ENCODE assay signal across 13 mouse cellular contexts in the genomic region with DNA sequence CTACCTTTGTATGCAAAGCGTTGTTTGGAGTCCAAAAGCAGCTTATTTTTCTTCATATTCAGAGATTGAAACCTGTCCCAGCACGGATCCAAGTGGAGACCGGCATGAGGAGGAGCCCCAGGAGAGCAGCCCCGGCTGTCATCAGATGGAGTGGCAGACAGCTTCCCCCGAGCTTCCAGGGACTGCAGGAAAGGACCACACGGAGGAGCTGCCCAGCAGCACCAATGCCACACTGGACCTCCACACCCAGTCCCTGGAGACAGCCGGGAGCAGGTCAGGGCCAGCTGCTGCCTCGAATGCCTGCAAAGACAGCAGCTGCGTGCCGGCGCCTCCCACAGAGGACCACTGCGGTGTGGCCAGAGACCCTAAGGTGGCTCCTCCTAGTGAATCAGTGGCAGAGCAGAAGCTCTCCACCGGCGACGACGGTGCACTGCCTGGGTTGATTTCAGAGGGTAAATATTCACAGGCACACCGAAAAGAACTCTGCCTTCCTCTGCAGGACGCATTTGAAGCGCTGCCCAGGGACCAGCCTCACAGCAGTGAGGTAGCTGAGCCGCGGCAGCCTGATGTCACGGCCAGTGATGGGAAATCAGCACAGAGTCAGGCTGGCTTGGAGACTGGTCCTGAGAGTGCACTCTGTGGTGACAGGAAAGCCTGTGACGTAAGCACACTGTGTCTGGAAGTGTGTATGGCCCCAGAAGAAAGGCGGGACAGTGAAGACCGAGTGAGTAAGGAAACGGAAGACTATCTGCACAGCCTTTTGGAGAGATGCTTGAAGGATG. TPM values are rescaled to one million over a fixed set of nuclear protein-coding genes. Genes with fewer than 3 reads are reported as not detected.
DNase-seq lines count a peak whose midpoint lies in the region; ATAC-seq and TF ChIP-seq lines count a peak whose summit lies in the region.
"Had no signal": no experiment of that assay in that cellular context is flagged by ENCODE, and none has a peak within 500 bp of the region (broad histone marks: within the 10 kb centered on the region; RNA-seq: fewer than 3 reads in every experiment).

No protein-coding gene starts in this region.

- H3K36me3 ChIP-seq in heart, embryonic 13.5 days = peaks cover 23% of the 10 kb centered on the region
- peaks cover 26% of the 10 kb centered on the region for H3K36me3 ChIP-seq in midbrain, embryonic 12.5 days
- H3K36me3 ChIP-seq in midbrain, embryonic 14.5 days (ENCODE audit: control insufficient read depth, insufficient read depth, low read length) = peaks cover 20% of the 10 kb centered on the region; the same call in 1 of the 2 replicates
- no peaks in the 10 kb centered on the region for H3K36me3 ChIP-seq in myocyte (ENCODE audit: control insufficient read depth, insufficient read depth)

- H3K9ac ChIP-seq in heart, embryonic 13.5 days = peak overlapping the region; percentile 30; the same call in 1 of the 2 replicates
- no peak overlapping the region for H3K9ac ChIP-seq in midbrain, embryonic 12.5 days (replicated peaks)
- H3K9ac ChIP-seq in midbrain, embryonic 14.5 days (replicated peaks; ENCODE audit: low read length) = no peak overlapping the region

- no peak for TF ChIP-seq POLR2A in myocyte (IDR thresholded peaks at IDR 0.05; ENCODE audit: insufficient read length, low read depth)

- ATAC-seq in heart, embryonic 13.5 days (ENCODE audit: extremely low read depth, insufficient number of reproducible peaks, low FRiP score, low TSS enrichment) = no peak
- ATAC-seq in midbrain, embryonic 12.5 days (ENCODE audit: low FRiP score, low read depth) = no peak
- ATAC-seq in midbrain, embryonic 14.5 days (ENCODE audit: low FRiP score, low TSS enrichment) = no peak
- no peak for ATAC-seq in frontal cortex, adult (ENCODE audit: low TSS enrichment)

- H3K27ac ChIP-seq in heart, embryonic 13.5 days (replicated peaks) = no peak overlapping the region
- 0 out of 2 replicates have a peak overlapping the region, but pooled peaks have one; percentile 35 for H3K27ac ChIP-seq in midbrain, embryonic 12.5 days (replicated peaks)
- no peak overlapping the region for H3K27ac ChIP-seq in midbrain, embryonic 14.5 days (replicated peaks; ENCODE audit: low read depth, low read length)

- peak overlapping the region; percentile 8; the same call in 1 of the 2 replicates for H3K4me2 ChIP-seq in heart, embryonic 13.5 days
- H3K4me2 ChIP-seq in midbrain, embryonic 12.5 days (replicated peaks) = no peak overlapping the region
- H3K4me2 ChIP-seq in midbrain, embryonic 14.5 days (ENCODE audit: low read length) = no peak overlapping the region
- no peak overlapping the region for H3K4me2 ChIP-seq in myocyte (ENCODE audit: low read depth)

- DNase-seq in heart, adult 8-10 months (ENCODE audit: low spot score) = no peak
- no peak for DNase-seq in midbrain, embryonic 14.5 days
- DNase-seq in cerebellum, adult 9-10 months = peak; percentile 68
- no peak for DNase-seq in thymus, postnatal 10 days (ENCODE audit: low spot score in 2 of 2)
- DNase-seq: gastrocnemius, postnatal 14 days; layer of hippocampus, adult 9-11 months; lung, postnatal 10 days; thymus, adult 2 months had no signal

- no peak overlapping the region for H3ac ChIP-seq in myocyte (ENCODE audit: control insufficient read depth, insufficient read length)

- H3K4me3 ChIP-seq in heart, embryonic 13.5 days = no peak overlapping the region
- no peak overlapping the region for H3K4me3 ChIP-seq in midbrain, embryonic 12.5 days
- H3K4me3 ChIP-seq in midbrain, embryonic 14.5 days (replicated peaks; ENCODE audit: low read depth, low read length) = no peak overlapping the region
- H3K4me3 ChIP-seq in myocyte = no peak overlapping the region

- 50% methylated on average over 26 of the region's 26 CpGs for WGBS in heart, embryonic 13.5 days
- WGBS in midbrain, embryonic 12.5 days = 54% methylated on average over 26 of the region's 26 CpGs
- WGBS in midbrain, embryonic 14.5 days = 44% methylated on average over 26 of the region's 26 CpGs

- no peaks in the 10 kb centered on the region for H3K27me3 ChIP-seq in heart, embryonic 13.5 days (replicated peaks)
- H3K27me3 ChIP-seq in midbrain, embryonic 12.5 days = no peaks in the 10 kb centered on the region
- no peaks in the 10 kb centered on the region for H3K27me3 ChIP-seq in midbrain, embryonic 14.5 days (ENCODE audit: control insufficient read depth, insufficient read depth, low read length)
- no peaks in the 10 kb centered on the region for H3K27me3 ChIP-seq in myocyte (ENCODE audit: control insufficient read depth, insufficient read depth, insufficient read length)
- H3K27me3 ChIP-seq: CH12.LX had no signal

- no peaks in the 10 kb centered on the region for H3K79me2 ChIP-seq in myocyte (ENCODE audit: control insufficient read depth, insufficient read depth)

- no peaks in the 10 kb centered on the region for H3K9me3 ChIP-seq in heart, embryonic 13.5 days
- no peaks in the 10 kb centered on the region for H3K9me3 ChIP-seq in midbrain, embryonic 12.5 days
- no peaks in the 10 kb centered on the region for H3K9me3 ChIP-seq in midbrain, embryonic 14.5 days (ENCODE audit: control insufficient read depth, low read length)

- peaks cover 30% of the 10 kb centered on the region for H3K4me1 ChIP-seq in heart, embryonic 13.5 days
- 0 out of 2 replicates have a peak, but pooled peaks cover 3% of the 10 kb centered on the region for H3K4me1 ChIP-seq in midbrain, embryonic 12.5 days
- H3K4me1 ChIP-seq in midbrain, embryonic 14.5 days (ENCODE audit: control insufficient read depth, insufficient read depth, low read length) = no peaks in the 10 kb centered on the region

TF ChIP-seq in myocyte, 11 proteins besides CTCF, POLR2A, EP300 and RAD21:
- TF ChIP-seq USF1 (IDR thresholded peaks at IDR 0.05; ENCODE audit: low read depth) (no peak), MYOG (IDR thresholded peaks at IDR 0.05; ENCODE audit: control insufficient read depth in 1 of 3, insufficient read depth in 1 of 3, insufficient read length in 2 of 3, low read depth in 2 of 3) (peak; percentile 12 to 98 (median 98)), E2F4 (IDR thresholded peaks at IDR 0.05; ENCODE audit: insufficient read depth) (no peak), MYOD1 (IDR thresholded peaks at IDR 0.05; ENCODE audit: control insufficient read depth in 1 of 3, insufficient read length in 2 of 3, low read depth in 2 of 3) (peak in 2 of 3 experiments; percentile 90 to 96), TCF12 (IDR thresholded peaks at IDR 0.05; ENCODE audit: insufficient read depth, poor library complexity, severe bottlenecking) (peak; percentile 22), REST (IDR thresholded peaks at IDR 0.05; ENCODE audit: insufficient read depth, insufficient read length) (no peak), TCF3 (IDR thresholded peaks at IDR 0.05; ENCODE audit: insufficient read length, low read depth) (peak; percentile 75)

RNA-seq across cellular contexts. Expression of gene Sccpdh, which starts 58.1 kb away (rescaled TPM):
- polyA plus RNA-seq in heart, embryonic 13.5 days (2015; fragmentation: Nextera tagmentation; extraction: Ambion mirVana) = 76.8 and 85.8 TPM in 2 replicates
- 10 to 100 TPM; 48.4 to 60.5 (median 52.1) TPM for total RNA-seq in heart, adult 8-10 months (2022)
- polyA plus RNA-seq in midbrain, embryonic 12.5 days (2016; fragmentation: Nextera tagmentation; extraction: Ambion mirVana) = 90.1 and 96.3 TPM in 2 replicates
- 146 and 151 TPM in 2 replicates for polyA plus RNA-seq in midbrain, embryonic 14.5 days (2014; fragmentation: Nextera tagmentation; extraction: Ambion mirVana)
- polyA plus RNA-seq in myocyte (2012; fragmentation: generic; extraction: Trizol) = 43.0 TPM
